Mouse (Mus musculus): ENCODE data around the gene Rnase2b. TPM values are rescaled to one million over a fixed set of nuclear protein-coding genes. Genes with fewer than 3 reads are reported as not detected.
"Not testable (repeated sequence)": the region's sequence is repeated elsewhere in the genome, so short reads cannot be mapped to it uniquely, and the experiment has no call there.

Gene Rnase2b
- total RNA-seq, 2 experiments from 2014 or later: not detected

DNA sequence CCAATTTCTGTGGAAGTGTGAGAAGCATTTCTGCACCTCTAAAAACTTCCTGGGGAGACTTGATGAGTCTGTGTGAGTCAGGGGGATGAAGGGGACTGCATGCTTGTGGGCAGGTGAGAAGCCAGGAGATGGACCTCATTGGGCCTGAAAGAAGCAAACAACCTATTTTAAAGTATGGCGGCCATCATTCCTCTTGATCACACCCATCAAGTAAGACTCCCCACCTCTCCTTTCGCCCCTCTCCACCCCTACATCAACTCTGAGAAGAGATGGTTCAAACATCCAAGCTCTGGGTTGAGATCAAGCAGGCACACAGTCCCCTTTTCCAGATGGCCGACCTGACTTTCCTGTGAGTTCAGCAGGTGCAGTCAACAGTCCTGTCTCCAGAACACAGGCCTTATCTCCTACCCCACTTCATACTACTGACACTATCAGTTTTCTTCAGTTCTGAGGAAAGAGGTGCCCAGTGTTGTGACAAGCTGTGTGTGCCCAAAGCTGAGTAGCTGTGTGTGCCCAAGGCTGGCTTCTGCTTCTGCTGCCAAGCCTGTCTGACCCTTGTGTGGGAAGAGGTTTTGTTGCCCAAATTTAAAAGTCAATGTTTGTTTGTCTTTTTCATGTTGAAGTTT is 11.7 kb upstream of the Rnase2b start:
- intact Hi-C loops (cut with DNase I): no loop called here
- DNase-seq: no peak

DNA sequence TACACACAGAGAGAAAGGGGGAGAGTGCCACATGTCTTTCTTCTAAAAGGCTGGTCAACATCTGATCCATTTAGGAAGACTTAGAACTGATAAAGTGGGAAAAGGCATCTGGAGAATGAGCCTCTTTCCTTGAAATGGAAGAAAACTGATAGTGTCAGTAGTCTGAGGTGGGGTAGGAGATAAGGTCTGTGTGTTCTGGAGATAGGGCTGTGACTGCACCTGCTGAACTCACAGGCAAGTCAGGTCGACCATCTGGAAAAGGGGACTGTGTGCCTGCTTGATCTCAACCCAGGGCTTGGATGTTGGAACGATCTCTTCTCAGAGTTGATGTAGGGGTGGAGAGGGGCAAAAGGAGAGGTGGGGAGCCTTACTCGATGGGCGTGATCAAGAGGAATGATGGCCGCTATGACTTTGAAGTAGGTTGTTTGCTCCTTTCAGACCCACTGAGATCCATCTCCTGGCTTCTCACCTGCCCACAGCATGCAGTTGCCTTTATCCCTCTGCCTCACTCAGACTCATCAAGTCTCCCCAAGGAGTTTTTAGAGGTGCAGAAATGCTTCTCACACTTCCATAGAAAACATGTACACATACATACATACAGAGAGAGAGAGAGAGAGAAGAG is 9.7 kb upstream of the Rnase2b start:
- no peak for DNase-seq
- intact Hi-C loops (cut with DNase I): no loop called here

DNA sequence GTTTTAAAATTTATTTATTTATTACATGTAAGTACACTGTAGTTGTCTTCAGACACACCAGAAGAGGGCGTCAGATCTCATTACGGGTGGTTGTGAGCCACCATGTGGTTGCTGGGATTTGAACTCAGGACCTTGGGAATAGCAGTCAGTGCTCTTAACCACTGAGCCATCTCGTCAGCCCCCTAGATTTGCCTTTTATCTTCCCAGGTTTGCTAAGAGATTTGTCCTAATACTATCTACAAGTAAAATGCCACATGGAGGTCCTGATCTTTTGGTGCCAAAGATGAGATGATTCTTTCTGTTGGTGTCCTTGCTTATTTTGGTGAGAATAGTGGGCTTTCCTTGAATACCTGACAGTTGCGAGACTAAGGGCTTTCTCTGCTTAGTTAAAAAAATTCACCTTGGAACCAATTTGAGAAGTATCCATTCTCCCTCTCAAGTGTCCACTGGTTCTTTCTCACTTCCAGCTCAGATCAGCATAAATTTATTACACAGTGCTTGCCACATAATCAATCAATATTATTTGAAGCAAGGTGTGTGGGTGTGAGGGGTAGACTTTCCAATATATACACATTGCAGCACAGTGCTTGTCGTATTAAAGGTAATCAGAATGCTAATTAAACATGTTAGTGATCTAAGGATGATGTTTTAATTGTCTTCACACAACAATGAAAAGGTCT is 5.9 kb upstream of the Rnase2b start:
- no peak for DNase-seq
- intact Hi-C loops (cut with DNase I): no loop called here

DNA sequence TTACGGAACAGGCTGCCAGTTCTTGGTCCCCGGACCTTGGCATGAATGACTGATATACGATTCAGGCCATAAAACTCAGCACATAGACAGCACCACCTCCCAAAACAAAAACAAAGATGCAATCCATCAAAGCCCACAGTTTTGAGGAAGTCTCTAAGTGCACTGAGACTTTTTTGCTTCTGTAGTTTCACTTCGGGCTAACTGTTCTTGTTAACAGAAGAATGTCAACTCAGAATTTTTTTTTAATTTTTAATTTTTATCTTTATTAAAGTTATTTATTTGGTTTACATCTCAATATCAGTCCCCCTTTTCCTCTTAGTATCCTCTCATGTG is 5.4 kb upstream of the Rnase2b start:
- intact Hi-C loops (cut with DNase I): no loop called here
- DNase-seq: no peak

DNA sequence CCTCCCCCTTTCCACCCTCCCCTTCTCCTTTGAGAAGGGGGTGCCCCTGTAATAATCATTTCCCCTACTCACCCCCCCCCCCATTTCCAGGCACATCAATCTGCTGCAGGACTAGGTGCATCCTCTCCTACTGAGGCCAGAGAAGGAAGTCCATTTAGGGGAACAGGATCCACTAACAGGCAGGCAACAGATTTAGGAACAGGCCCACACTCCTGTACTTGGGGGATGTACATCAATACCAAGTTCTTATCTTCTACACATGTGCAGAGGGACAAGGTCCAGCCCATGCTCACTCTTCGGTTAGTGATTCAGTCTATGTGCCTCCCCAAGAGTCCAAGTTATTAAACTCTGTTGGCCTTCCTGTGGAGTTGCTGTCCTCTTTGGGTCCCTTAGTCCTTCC is 5.0 kb upstream of the Rnase2b start:
- intact Hi-C loops (cut with DNase I): no loop called here

DNA sequence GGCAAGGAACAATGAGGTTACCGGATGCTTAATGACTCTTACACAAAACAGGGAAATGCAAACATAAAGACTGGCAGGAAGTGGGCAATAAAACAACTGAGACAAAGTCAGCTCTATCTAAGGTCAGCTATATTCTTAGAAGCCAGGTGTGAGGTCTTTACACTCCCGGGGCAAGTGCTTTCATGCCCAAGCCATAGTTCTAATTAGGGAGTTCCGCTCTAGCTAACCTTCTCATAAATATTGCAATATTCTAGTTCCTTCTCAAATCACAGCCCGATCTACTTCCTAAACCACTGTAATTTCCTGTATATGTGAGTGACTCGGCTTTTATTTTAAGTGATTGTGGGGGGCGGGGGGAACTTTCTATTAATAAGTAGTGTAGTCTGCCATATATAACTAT is 1.3 kb downstream of the Rnase2b start:
- not testable (repeated sequence) for DNase-seq
- intact Hi-C loops (cut with DNase I): loop anchor here (10.0 kb wide), 1 partner anchor 691 kb away; the partner anchor contains the start of gene Ear6

More for the DNA sequence above, 5.0 kb upstream of the Rnase2b start:
- no peak for DNase-seq

DNA sequence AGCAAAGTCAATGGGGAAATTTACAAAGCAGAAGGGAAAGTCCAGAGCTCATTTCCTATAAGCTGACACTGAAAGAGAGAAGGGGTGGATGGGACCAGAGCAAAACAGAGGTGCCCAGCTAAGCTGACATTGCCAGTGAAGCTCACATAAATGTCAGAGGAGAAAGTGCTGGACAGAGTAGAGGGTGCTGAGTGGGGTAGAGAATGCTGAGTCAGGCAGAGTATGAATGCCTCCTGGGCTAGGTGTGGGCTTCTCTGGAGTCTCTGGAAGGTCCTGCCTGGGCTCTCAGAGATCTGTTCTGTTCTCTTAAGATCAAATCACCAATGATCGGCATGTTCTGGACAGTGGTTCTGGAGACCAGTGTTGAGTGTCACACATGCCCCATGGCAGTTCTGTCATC is 3.4 kb downstream of the Rnase2b start:
- no peak for DNase-seq
- intact Hi-C loops (cut with DNase I): loop anchor here (10.0 kb wide), 1 partner anchor 689 kb away; the partner anchor contains the start of gene Ear6

DNA sequence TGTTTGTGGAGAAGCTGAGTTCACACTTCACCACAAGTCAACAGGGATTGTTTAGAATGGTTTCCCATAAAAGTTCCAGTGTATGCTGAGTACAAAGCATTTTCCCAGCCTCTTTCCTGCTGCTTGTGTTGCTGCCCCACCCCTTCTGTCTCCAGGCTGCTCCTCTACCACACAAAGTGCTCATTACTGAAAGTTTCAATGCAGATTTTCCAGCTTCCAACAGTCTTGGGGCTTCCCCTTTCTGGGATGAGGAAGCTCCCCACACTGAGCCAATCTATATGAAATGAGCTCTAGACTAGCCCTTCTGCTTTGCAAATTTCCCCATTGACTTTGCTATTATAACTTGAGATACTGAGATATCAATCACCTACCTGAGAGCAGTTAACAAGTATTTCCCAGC is 4.0 kb downstream of the Rnase2b start:
- DNase-seq: no peak
- intact Hi-C loops (cut with DNase I): loop anchor here (10.0 kb wide), 1 partner anchor 689 kb away; the partner anchor contains the start of gene Ear6

DNA sequence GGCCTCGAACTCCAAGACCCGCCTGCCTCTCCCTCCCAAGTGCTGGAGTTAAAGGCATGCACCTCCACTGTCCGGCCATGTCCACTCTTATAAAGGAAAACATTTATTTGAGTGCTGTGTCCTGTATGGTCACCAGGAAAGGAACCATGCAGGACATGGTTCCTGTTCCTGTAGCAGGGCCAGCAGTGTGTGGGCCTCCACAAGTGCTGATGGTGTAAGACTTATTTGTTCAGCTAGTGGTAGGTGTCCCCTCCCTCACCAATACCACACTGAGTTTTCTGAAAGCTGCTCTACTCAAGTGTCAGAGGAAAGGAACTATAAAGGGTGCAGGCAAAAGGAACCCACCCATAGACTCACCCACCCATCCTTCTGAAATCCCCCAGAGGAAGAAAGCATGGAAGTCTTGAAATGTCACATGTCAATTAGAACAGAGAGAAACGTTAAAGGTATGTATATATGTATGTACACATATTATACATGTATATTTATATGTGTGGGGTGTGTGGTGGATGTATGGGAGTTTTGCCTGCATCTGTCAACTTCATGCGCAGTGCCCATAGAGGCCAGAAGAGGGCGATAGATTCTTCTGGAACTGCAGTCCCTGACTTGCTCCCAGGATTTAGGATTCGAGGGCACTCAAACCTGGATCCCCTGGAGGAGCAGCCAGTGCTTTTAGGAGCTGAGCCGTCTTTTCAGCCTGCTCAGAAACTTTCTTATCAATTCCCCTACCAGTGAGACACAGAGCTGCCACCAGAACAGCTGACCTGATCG is 10.2 kb downstream of the Rnase2b start:
- peak; percentile 45 to 56 for DNase-seq
- intact Hi-C loops (cut with DNase I): loop anchor here (10.0 kb wide), 2 partner anchors 313 to 367 kb away; partner anchors contain the start of genes Ccnb1ip1 and Parp2

DNA sequence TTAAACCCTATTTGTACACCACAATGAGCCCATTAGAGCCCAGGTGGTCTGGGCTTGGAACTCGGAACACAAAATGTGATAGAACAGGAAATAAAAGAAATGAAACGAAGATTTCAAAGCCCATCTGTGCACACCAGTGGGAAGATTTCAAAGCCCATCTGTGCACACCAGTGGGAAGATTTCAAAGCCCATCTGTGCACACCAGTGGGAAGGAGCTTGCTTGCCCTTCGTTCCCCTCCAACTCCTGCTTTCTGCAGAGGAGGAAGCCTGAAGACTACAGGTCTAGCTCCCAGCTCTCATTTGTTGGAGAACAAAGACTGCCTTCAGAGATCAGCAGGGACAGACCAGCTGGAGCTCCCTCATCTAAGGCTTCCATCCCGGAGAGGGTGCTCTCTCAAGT is 10.9 kb downstream of the Rnase2b start:
- intact Hi-C loops (cut with DNase I): loop anchor here (10.0 kb wide), 2 partner anchors 312 to 368 kb away; partner anchors contain the start of genes Ccnb1ip1 and Parp2
- not testable (repeated sequence) for DNase-seq

DNA sequence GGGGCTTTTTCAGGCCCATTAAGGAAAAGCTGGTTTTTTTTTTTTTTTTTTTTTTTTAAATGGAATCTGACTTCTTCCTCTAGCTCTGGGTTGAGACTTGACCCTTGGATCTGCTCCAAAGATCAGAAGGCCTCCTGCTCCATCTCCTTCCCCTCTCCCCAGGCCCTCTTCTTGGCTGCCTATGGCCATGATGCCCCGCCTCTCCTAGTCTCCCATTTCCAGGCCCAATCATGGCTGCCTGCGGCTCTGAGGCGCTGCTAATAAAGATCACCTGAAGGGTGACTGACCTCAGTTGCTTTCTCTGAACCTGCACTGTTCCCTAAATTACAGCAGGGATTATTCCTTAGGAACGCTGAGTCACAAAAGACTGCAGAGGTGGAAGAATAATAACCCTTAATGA is 11.8 kb downstream of the Rnase2b start:
- DNase-seq: no peak
- intact Hi-C loops (cut with DNase I): loop anchor here (10.0 kb wide), 2 partner anchors 311 to 369 kb away; partner anchors contain the start of genes Ccnb1ip1 and Parp2

DNA sequence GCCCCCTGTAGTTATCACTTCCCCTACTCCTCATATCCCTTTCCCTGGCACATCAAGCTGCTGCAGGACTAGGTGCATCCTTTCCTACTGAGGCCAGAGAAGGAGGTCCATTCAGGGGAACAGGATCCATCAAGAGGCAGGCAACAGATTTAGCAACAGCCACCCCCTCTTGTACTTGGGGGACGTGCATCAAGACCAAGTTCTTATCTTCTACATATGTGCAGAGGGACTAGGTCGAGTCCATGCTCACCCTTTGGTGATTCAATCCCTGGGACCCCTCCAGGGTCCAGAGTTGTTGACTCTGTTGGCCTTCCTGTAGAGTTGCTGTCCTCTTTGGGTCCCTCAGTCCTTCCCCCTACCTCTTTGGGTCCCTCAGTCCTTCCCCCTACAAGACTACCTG is 19.0 kb downstream of the Rnase2b start:
- DNase-seq; intact Hi-C loops (cut with DNase I): not testable (repeated sequence)

DNA sequence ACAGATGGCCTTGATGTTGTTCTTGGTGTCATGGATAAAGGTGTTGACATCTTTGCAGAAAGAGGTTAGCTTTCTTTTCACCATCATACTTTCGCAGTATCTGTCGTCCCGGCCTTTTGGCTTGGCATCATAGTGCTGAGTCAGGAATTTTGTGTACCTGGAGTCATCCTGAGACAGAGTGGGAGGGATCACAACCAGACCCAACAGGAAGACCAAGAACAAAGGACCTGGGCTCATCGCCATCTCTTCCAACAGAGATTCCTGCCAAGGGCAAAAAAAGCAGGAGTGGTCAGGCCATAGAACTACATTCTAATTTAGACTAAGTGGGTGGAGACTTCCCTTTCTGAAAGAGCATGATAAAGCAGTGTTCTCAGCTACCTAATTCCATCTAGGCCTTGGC is 33.6 kb downstream of the Rnase2b start:
- intact Hi-C loops (cut with DNase I): no loop called here
- DNase-seq: peak; percentile 32 to 40

DNA sequence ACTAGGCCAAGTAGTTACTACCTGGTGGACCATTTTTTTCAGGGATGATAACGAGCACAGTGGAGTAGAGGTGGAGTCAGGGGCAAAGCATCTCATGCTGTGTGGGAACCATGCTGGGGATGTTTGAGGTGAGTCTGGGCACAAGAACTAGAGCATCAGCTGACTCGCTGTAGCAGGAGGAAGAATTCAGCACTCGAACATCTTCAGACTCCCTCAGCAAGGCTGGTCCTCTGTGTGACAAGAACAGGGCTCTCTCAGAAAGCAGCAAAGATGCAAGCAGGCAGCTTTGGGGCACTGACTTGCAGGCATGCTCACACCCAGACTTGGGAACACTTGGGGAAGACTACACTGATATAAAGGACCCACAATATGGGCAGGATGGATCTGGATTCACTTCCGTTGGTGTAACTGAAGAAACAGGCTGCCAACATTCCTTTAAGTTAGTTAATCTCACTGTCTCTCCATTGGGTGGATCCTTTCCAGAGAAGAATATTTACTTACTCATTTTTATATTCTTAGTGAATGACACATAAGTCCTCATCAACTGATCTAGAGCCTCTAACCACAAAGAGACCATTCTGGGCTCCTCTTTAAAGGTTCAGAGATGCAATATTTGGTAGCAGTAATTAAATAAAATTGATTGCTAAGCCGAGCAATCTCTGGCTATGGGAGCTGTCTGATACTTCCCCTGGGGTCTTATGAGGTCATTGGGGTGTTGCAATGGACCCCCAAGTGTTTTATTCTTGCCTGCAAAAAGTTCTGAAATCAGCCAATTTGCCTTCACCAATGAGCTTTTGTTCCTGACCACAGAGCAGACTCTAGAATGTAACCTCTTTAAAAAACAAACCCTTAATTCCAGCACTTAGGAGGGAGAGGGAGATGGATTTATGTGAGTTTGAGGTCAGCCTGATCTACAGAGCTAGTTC is 37.3 kb downstream of the Rnase2b start, which contains the start of gene Ang2:
TSS of gene Ang2 (minus strand) at position 51 of the 926 bp plus-strand sequence.
- intact Hi-C loops (cut with DNase I): no loop called here
- DNase-seq: no peak

DNA sequence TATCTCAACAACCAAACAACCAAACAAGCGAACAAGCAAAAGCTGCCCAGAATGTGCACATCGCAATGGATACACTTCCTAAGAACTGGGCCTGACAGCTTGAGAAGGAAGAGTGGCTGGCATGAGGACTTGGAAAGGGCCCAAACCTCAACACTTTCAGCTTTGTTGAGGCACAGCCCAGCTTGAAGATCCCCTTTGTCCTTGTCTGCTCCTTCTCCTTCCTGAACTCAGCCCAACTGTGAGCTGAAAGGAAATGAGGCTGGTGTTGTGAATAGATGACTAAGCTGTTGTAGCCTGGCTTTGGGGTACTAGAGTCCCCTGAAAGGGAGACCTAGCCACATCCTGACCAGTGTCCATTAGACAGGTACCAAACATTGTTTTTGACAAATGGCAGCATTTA is 38.0 kb downstream of the Rnase2b start:
- no peak for DNase-seq
- intact Hi-C loops (cut with DNase I): no loop called here

DNA sequence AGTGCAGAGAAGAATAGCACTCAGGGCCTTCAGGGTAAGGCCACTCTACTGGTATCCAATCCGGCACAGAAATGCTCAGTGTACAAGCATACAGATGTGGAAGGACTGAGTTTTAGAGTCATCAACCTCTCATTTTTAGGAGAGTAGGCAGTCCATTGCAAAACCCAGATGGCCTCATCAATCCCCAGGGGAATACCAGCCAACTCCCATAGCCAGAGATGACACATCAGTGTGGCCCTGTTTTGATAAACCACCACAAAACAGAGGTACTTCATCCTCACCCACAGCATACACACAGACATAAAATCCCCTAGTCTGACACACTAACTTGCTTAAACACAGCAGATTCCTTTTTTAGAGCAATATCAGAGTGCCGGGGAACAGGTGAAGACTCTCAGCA is 38.4 kb downstream of the Rnase2b start:
- intact Hi-C loops (cut with DNase I): no loop called here
- no peak for DNase-seq

DNA sequence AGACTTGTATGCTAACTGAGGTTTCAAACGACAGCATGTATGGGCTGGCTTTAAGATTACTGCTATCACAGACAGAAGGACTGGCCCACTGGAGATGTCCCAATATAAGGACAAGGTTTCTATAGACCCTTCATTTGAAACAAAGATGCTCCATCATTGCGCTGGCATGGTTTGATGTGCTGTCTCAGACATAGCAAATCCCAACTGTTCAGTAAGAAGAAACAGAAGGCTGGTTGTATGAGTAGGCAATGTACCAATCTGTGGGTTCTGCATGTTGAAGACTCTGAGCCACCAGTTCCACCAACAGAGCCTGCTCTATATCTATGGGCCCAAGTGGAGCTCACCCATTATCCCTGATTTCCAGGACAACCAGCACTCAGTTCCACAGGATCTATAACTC is 41.1 kb downstream of the Rnase2b start, which contains the start of gene Ear14:
TSS of gene Ear14 (plus strand) at position 277 of the 400 bp plus-strand sequence.
- intact Hi-C loops (cut with DNase I): no loop called here
- no peak for DNase-seq
